Mouse (Mus musculus) small intestine, adult 2 months (tissue): ENCODE data around the gene E2f7. TPM values are rescaled to one million over a fixed set of nuclear protein-coding genes. Genes with fewer than 3 reads are reported as not detected.
"Not testable (repeated sequence)": the region's sequence is repeated elsewhere in the genome, so short reads cannot be mapped to it uniquely, and the experiment has no call there.

Experiments
- H3K27ac ChIP-seq: fragments of 200-500 bp; 2 replicates; pipeline ENCODE4 v1.5.1; 2012; ENCODE audit warnings: low read depth, low read length, control low read depth, inconsistent platforms; ENCODE audit not compliant: insufficient read depth
- H3K27me3 ChIP-seq: fragments of 200-500 bp; 2 replicates; pipeline ENCODE4 v1.6.1; 2012; ENCODE audit warnings: mild to moderate bottlenecking, moderate library complexity, low read length, inconsistent platforms; ENCODE audit not compliant: control insufficient read depth, insufficient read depth
- H3K36me3 ChIP-seq: fragments of 200-500 bp; 2 replicates; pipeline ENCODE4 v1.6.1; 2012; ENCODE audit warnings: mild to moderate bottlenecking, low read length, control low read depth, inconsistent platforms; ENCODE audit not compliant: control insufficient read depth, insufficient read depth
- H3K4me1 ChIP-seq: fragments of 200-500 bp; 2 replicates; pipeline ENCODE4 v1.6.1; 2012; ENCODE audit warnings: low read length, inconsistent platforms, mixed read lengths; ENCODE audit not compliant: control insufficient read depth, insufficient read depth, insufficient read length
- H3K4me3 ChIP-seq: fragments of 200-500 bp; 2 replicates; pipeline ENCODE4 v1.5.1; 2012; ENCODE audit warnings: low read depth, mild to moderate bottlenecking, control low read depth, inconsistent platforms, low read length, moderate library complexity
- CTCF ChIP-seq: fragments of 200-500 bp; IDR thresholded peaks from 2 replicates; pipeline ENCODE4 v1.5.1; 2012; ENCODE audit warnings: low read depth, mild to moderate bottlenecking, control low read depth, inconsistent platforms, low read length, moderate library complexity, mixed read lengths; ENCODE audit not compliant: insufficient replicate concordance, insufficient read length; ENCODE audit errors: extremely low read depth
- POLR2A ChIP-seq: fragments of 200-500 bp; IDR thresholded peaks from 2 replicates; pipeline ENCODE4 v1.6.1; 2012; ENCODE audit warnings: low read depth, mild to moderate bottlenecking, control low read depth, inconsistent platforms, low read length, moderate library complexity
- WGBS: fragments of 180-500 bp; shearing (Covaris S2); methylation state at CpG from one replicate; pipeline ENCODE4 v1.1.7; 2018; 5-methylcytosine and 5-hydroxymethylcytosine counted together
- polyA plus RNA-seq: library from polyadenylated mRNA; depleted of rRNA; stranded (reverse); fragments of >200 nt; gene quantifications from 2 replicates; pipeline ENCODE4 v1.2.3, GENCODE M21; 2012

Gene E2f7
- polyA plus RNA-seq, 1 experiment, result 0.66 TPM

DNA sequence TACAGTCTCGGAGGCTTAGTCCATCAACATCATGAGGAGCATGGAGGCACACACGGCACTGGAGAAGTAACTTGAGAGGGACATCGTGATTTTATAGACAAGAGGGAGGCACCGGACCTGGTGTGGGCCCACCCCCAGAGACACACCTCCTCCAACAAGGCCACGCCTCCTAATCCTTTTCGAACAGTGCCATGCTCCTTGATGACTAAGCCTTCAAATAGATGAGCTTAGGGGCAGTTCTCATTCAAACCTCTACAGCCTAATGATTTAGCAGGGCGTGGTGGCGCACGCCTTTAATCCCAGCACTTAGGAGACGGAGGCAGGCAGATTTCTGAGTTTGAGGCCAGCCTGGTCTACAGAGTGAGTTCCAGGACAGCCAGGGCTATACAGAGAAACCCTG, 10.3 kb downstream of the E2f7 start:
- 97% methylated on average over 10 of the region's 10 CpGs for WGBS
- Histone ChIP-seq H3K4me1 (no peaks in the 10 kb centered on the region), H3K27me3 (no peaks in the 10 kb centered on the region), H3K27ac (no peak overlapping the region), H3K36me3 (peaks cover 11% of the 10 kb centered on the region), H3K4me3 (no peak overlapping the region)
- TF ChIP-seq CTCF (no peak), POLR2A (no peak)

DNA sequence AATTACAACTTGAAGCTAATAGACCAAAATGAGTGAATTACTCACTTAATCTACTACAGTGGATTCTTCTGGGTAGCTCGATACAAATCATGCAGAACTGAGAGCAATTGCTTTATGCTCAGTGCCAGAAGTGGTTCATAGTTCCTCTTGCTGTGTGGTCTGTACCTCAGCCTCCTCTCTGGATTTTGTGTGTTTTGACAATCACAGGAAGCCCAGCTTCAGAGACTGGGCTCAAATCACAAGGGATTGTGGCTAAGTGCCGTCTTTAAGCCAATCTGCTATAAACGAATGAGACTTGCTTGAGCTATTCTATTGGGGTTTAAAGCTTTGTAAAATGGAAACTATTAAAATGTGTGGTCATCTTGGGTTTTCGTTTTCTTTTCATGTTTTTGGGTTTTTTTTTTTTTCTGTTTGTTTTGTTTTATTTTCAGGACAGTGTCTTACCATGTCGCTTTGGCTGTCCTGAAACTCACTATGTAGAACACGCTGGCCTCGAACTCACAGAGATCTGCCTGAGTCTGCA, 11.1 kb downstream of the E2f7 start:
- no peak for TF ChIP-seq POLR2A
- no peak for TF ChIP-seq CTCF
- H3K36me3 ChIP-seq, result peaks cover 11% of the 10 kb centered on the region
- no peaks in the 10 kb centered on the region for H3K4me1 ChIP-seq
- 86% methylated on average over 7 of the region's 7 CpGs for WGBS
- no peaks in the 10 kb centered on the region for H3K27me3 ChIP-seq
- H3K27ac ChIP-seq, result no peak overlapping the region
- H3K4me3 ChIP-seq, result no peak overlapping the region

DNA sequence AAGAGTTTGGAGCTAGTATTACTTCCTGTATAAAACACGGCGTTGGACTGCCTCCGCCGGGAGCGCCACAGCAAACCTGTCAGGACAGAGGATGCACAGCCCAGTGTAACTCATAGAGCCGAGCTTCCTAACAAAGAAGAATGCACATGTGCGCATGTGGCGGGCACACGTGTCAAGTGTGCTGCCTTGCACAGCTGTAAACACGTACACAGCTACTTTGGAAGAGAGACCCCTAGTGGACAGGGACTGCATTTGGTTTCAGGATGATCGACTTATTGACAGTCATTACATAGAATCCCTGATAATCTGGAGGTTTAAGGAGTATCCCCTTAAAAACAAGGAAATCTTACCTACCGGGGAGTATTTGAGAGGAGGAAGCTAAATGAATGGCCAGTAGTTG, 15.3 kb downstream of the E2f7 start:
- H3K36me3 ChIP-seq, result peaks cover 14% of the 10 kb centered on the region; the same call in 1 of the 2 replicates
- H3K4me1 ChIP-seq, result not testable (repeated sequence)
- 61% methylated on average over 9 of the region's 12 CpGs for WGBS

DNA sequence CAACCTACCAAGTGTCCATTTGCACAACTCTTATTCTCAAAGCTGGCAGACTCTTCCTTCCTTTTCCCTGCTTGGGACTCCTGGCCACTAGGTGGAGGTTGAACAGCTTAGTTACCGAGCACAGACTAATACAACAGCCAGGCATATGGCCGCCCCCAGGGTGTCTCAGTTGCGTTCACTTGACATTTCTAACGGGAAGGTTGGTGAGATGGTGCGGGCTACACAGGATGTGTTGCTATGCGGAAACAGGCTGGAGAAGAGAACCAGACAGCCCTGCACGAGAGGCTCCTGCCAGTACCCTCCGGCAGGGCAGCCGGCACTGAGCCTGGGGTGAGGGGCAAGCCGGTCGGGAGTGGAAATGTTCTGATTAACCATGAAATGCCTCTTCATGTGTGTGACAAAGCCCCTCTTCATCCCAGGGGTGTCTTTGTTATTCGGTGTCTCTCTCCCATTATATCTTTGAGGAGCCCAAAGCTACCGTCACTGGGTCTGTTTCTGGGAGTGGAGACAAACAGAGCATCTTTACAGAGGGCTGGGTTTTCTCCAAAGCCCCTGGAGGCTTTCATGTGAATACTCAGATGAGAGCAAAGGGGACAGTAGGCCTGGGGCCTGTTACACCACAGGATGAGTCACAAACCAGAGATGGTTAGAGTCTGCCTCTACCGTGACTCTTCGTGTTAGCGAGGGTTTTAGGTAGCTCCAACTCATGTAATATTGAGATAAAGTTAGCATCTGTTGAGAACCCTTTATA, 17.1 kb downstream of the E2f7 start:
- WGBS, result 94% methylated on average over 16 of the region's 16 CpGs
- Histone ChIP-seq H3K36me3 (peaks cover 15% of the 10 kb centered on the region; the same call in 1 of the 2 replicates), H3K27ac (no peak overlapping the region), H3K4me3 (no peak overlapping the region), H3K4me1 (no peaks in the 10 kb centered on the region), H3K27me3 (no peaks in the 10 kb centered on the region)
- TF ChIP-seq POLR2A (no peak), CTCF (no peak)

More for the DNA sequence above, 15.3 kb downstream of the E2f7 start:
- not testable (repeated sequence) for H3K27ac ChIP-seq, H3K4me3 ChIP-seq, H3K27me3 ChIP-seq

DNA sequence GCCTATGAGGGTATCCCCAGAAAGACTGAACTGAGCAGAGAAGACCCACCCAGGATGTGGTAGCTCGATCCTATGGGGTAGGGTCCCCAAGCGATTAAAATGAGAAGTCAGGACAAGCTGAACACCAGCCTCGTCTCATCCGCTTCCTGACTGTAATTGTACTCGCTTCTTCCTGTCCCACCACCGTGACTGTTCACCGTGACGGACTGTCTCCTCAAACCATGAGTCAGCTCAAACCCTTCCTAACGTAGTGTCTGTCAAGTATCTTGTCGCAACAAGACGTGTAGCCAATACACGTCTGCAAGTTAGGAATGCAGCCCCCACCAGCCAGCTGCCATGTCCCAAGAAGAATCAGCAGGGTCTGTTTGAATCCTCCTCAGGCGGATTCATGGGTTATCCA, 18.2 kb downstream of the E2f7 start:
- H3K36me3 ChIP-seq, result peaks cover 15% of the 10 kb centered on the region; the same call in 1 of the 2 replicates
- H3K27me3 ChIP-seq, result no peaks in the 10 kb centered on the region
- no peak overlapping the region for H3K4me3 ChIP-seq
- TF ChIP-seq POLR2A (no peak), CTCF (no peak)
- 96% methylated on average over 13 of the region's 13 CpGs for WGBS
- no peaks in the 10 kb centered on the region for H3K4me1 ChIP-seq
- H3K27ac ChIP-seq, result no peak overlapping the region

DNA sequence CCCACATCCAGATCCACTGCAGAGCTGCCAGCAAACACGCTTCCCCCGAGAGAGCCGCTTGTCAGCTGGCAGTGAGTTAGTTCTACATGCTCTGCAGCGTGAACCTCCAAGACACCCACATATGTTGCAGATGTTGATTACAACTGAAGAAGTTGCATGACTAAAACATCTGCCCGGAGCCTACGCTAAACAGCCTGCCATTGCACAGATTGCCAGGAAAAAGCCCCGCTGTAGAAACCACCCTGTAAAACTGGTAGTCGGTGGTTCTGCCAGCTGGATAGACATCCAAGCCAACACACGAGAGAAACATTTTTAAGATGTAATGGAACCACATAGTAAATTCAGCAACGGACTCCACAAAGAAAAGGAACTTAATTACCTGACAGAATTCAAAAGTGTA, 24.3 kb downstream of the E2f7 start:
- no peak overlapping the region for H3K4me3 ChIP-seq
- no peaks in the 10 kb centered on the region for H3K27me3 ChIP-seq
- no peaks in the 10 kb centered on the region for H3K4me1 ChIP-seq
- WGBS, result 93% methylated on average over 10 of the region's 10 CpGs
- H3K36me3 ChIP-seq, result peaks cover 8% of the 10 kb centered on the region
- no peak overlapping the region for H3K27ac ChIP-seq
- TF ChIP-seq POLR2A (no peak), CTCF (no peak)

DNA sequence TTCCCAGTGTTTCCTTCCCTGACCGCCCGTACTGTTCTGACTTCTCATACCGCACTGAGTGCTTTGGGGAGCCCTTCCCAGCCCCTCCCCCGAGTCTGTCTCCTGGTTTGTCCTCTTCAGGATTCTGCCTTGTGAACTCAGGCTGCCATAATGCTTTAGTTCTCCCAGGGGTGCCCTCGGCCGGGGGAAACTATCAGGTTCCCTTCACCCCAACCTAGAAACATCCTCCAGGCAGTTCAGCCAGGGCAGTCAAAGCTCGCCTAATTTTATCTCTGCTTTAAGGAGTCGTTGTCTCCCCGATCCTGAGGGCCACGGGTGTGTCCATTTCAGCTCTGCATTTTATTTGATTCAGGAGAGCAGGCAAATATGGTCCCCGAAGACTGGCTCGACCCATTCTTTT, 28.0 kb downstream of the E2f7 start:
- WGBS, result 91% methylated on average over 12 of the region's 12 CpGs
- Histone ChIP-seq H3K27ac (no peak overlapping the region), H3K36me3 (peaks cover 11% of the 10 kb centered on the region), H3K4me1 (no peaks in the 10 kb centered on the region), H3K4me3 (no peak overlapping the region), H3K27me3 (no peaks in the 10 kb centered on the region)
- TF ChIP-seq CTCF (no peak), POLR2A (no peak)
